Mouse (Mus musculus) lung, postnatal 36 days (tissue): ENCODE data around the gene Parl.

ENCODE experiments used
- DNase-seq: peaks from one replicate; pipeline ENCODE4 v3.0.0; 2022; ENCODE audit warnings: mixed read lengths

Gene Parl

GRCm38 (mm10) chr16:20301770-20302649 is at the start of gene Parl:
Parl (minus strand) TSS chr16:20302387.
- peak; percentile 93 for DNase-seq

- no peak for DNase-seq
Measured at GRCm38 (mm10) chr16:20345464-20345863, 43.3 kb upstream of the Parl start.

GRCm38 (mm10) chr16:20338616-20339015 is 36.4 kb upstream of the Parl start:
- no peak for DNase-seq

GRCm38 (mm10) chr16:20334918-20335317 is 32.7 kb upstream of the Parl start:
- DNase-seq = no peak

GRCm38 (mm10) chr16:20328306-20328705 is 26.1 kb upstream of the Parl start:
- DNase-seq = no peak

- DNase-seq = peak; percentile 71
Measured at GRCm38 (mm10) chr16:20325286-20325685, 23.1 kb upstream of the Parl start, which contains the start of gene Cyp2ab1. Cyp2ab1 (minus strand) TSS chr16:20325404.

GRCm38 (mm10) chr16:20323907-20324306 is 21.7 kb upstream of the Parl start:
- DNase-seq = peak; percentile 61

GRCm38 (mm10) chr16:20322274-20322673 is 20.1 kb upstream of the Parl start:
- DNase-seq = no peak

GRCm38 (mm10) chr16:20316770-20317169 is 14.6 kb upstream of the Parl start:
- peak; percentile 44 for DNase-seq

GRCm38 (mm10) chr16:20315266-20315665 is 13.1 kb upstream of the Parl start:
- DNase-seq = no peak

- no peak for DNase-seq
Measured at GRCm38 (mm10) chr16:20312272-20312671, 10.1 kb upstream of the Parl start.

- no peak for DNase-seq
Measured at GRCm38 (mm10) chr16:20300076-20300475, 2.1 kb downstream of the Parl start.

GRCm38 (mm10) chr16:20280238-20280637 is 21.9 kb downstream of the Parl start:
- DNase-seq = no peak

GRCm38 (mm10) chr16:20279395-20279794 is 22.8 kb downstream of the Parl start:
- no peak for DNase-seq

GRCm38 (mm10) chr16:20272994-20273393 is 29.2 kb downstream of the Parl start:
- no peak for DNase-seq

GRCm38 (mm10) chr16:20271339-20271738 is 30.8 kb downstream of the Parl start:
- DNase-seq = no peak

- no peak for DNase-seq
Measured at GRCm38 (mm10) chr16:20265089-20265488, 37.1 kb downstream of the Parl start.

GRCm38 (mm10) chr16:20257926-20258325 is 44.3 kb downstream of the Parl start:
- DNase-seq = no peak

- DNase-seq = no peak
Measured at GRCm38 (mm10) chr16:20248442-20249174, 53.6 kb downstream of the Parl start.

- DNase-seq = no peak
Measured at GRCm38 (mm10) chr16:20247103-20247502, 55.1 kb downstream of the Parl start.

GRCm38 (mm10) chr16:20240468-20241414 is 61.4 kb downstream of the Parl start, which contains the start of gene Map6d1:
Map6d1 (minus strand) TSS chr16:20241358.
- peak; percentile 3 for DNase-seq

- no peak for DNase-seq
Measured at GRCm38 (mm10) chr16:20238646-20239045, 63.5 kb downstream of the Parl start.

GRCm38 (mm10) chr16:20237426-20237825 is 64.8 kb downstream of the Parl start:
- no peak for DNase-seq
